Mouse (Mus musculus): ENCODE data around the gene Hirip3. TPM values are rescaled to one million over a fixed set of nuclear protein-coding genes. Genes with fewer than 3 reads are reported as not detected.

Gene Hirip3
- polyA plus RNA-seq, 1 experiment from 2014 or later = 38.7 TPM

GRCm38 (mm10) chr7:126832036-126832598, 29.7 kb upstream of the Hirip3 start:
- Histone ChIP-seq H3K4me3 (peak overlapping the region; percentile 43), H3K27me3 (ENCODE audit: insufficient read depth, poor library complexity, severe bottlenecking) (peaks cover 23% of the 10 kb centered on the region), H3K9me3 (no peaks in the 10 kb centered on the region), H3K4me1 (replicated peaks) (peaks cover 28% of the 10 kb centered on the region), H3K27ac (peak overlapping the region; percentile 66), H3K36me3 (no peaks in the 10 kb centered on the region)
- peak; percentile 78 for DNase-seq (ENCODE audit: low spot score)
- 1% methylated on average over 21 of the region's 21 CpGs for WGBS

GRCm38 (mm10) chr7:126833294-126833693, 28.5 kb upstream of the Hirip3 start:
- WGBS = 94% methylated on average over 1 of the region's 1 CpGs
- Histone ChIP-seq H3K27ac (no peak overlapping the region), H3K36me3 (no peaks in the 10 kb centered on the region)

GRCm38 (mm10) chr7:126843276-126843675, 18.5 kb upstream of the Hirip3 start:
- WGBS = 85% methylated on average over 9 of the region's 9 CpGs
- no peak for DNase-seq (ENCODE audit: low spot score)
- H3K4me3 ChIP-seq = no peak overlapping the region

More at GRCm38 (mm10) chr7:126833294-126833693, 28.5 kb upstream of the Hirip3 start:
- Histone ChIP-seq H3K27me3 (ENCODE audit: insufficient read depth, poor library complexity, severe bottlenecking) (peaks cover 23% of the 10 kb centered on the region), H3K4me3 (no peak overlapping the region), H3K9me3 (no peaks in the 10 kb centered on the region), H3K4me1 (replicated peaks) (peaks cover 28% of the 10 kb centered on the region)
- DNase-seq (ENCODE audit: low spot score) = no peak

GRCm38 (mm10) chr7:126845516-126845915, 16.3 kb upstream of the Hirip3 start:
- Histone ChIP-seq H3K9me3 (no peaks in the 10 kb centered on the region), H3K36me3 (peaks cover 2% of the 10 kb centered on the region; the same call in 1 of the 2 replicates), H3K27me3 (ENCODE audit: insufficient read depth, poor library complexity, severe bottlenecking) (peaks cover 46% of the 10 kb centered on the region), H3K27ac (no peak overlapping the region), H3K4me1 (replicated peaks) (peaks cover 32% of the 10 kb centered on the region), H3K4me3 (no peak overlapping the region)
- no peak for DNase-seq (ENCODE audit: low spot score)
- WGBS = 59% methylated on average over 2 of the region's 2 CpGs

More at GRCm38 (mm10) chr7:126843276-126843675, 18.5 kb upstream of the Hirip3 start:
- Histone ChIP-seq H3K27me3 (ENCODE audit: insufficient read depth, poor library complexity, severe bottlenecking) (peaks cover 24% of the 10 kb centered on the region), H3K9me3 (no peaks in the 10 kb centered on the region), H3K4me1 (replicated peaks) (peaks cover 16% of the 10 kb centered on the region), H3K27ac (no peak overlapping the region), H3K36me3 (no peaks in the 10 kb centered on the region)

- Histone ChIP-seq H3K36me3 (peaks cover 16% of the 10 kb centered on the region), H3K4me3 (peak within 1 kb of the TSS; percentile 73), H3K27me3 (ENCODE audit: insufficient read depth, poor library complexity, severe bottlenecking) (peaks cover 57% of the 10 kb centered on the region), H3K4me1 (replicated peaks) (peaks cover 46% of the 10 kb centered on the region), H3K9me3 (no peaks in the 10 kb centered on the region), H3K27ac (peak within 1 kb of the TSS; percentile 85)
- DNase-seq (ENCODE audit: low spot score) = no peak
- WGBS = 28% methylated on average over 4 of the region's 4 CpGs
Measured at GRCm38 (mm10) chr7:126847116-126847420, 14.7 kb upstream of the Hirip3 start, which contains the start of gene Doc2a. Gene Doc2a (plus strand): TSS chr7:126847416.

GRCm38 (mm10) chr7:126847421-126848398, 14.1 kb upstream of the Hirip3 start:
- Histone ChIP-seq H3K36me3 (peaks cover 23% of the 10 kb centered on the region), H3K27me3 (ENCODE audit: insufficient read depth, poor library complexity, severe bottlenecking) (peaks cover 57% of the 10 kb centered on the region), H3K4me1 (replicated peaks) (peaks cover 50% of the 10 kb centered on the region), H3K4me3 (peak overlapping the region; percentile 73), H3K27ac (peak overlapping the region; percentile 85), H3K9me3 (no peaks in the 10 kb centered on the region)
- under 1% methylated on average over 74 of the region's 74 CpGs for WGBS
- DNase-seq (ENCODE audit: low spot score) = peak; percentile 77

- DNase-seq (ENCODE audit: low spot score) = no peak
- peaks cover 50% of the 10 kb centered on the region for H3K4me1 ChIP-seq (replicated peaks)
- H3K36me3 ChIP-seq = peaks cover 33% of the 10 kb centered on the region
- peaks cover 49% of the 10 kb centered on the region for H3K27me3 ChIP-seq (ENCODE audit: insufficient read depth, poor library complexity, severe bottlenecking)
- 26% methylated on average over 10 of the region's 10 CpGs for WGBS
- H3K9me3 ChIP-seq = no peaks in the 10 kb centered on the region
- H3K4me3 ChIP-seq = peak overlapping the region; percentile 73
- H3K27ac ChIP-seq = peak overlapping the region; percentile 85
Measured at GRCm38 (mm10) chr7:126848794-126849193, 13.0 kb upstream of the Hirip3 start.

GRCm38 (mm10) chr7:126850161-126850560, 11.6 kb upstream of the Hirip3 start:
- Histone ChIP-seq H3K27ac (no peak overlapping the region), H3K9me3 (no peaks in the 10 kb centered on the region), H3K27me3 (ENCODE audit: insufficient read depth, poor library complexity, severe bottlenecking) (peaks cover 49% of the 10 kb centered on the region), H3K4me3 (no peak overlapping the region), H3K4me1 (replicated peaks) (peaks cover 50% of the 10 kb centered on the region), H3K36me3 (peaks cover 47% of the 10 kb centered on the region)
- no peak for DNase-seq (ENCODE audit: low spot score)
- 93% methylated on average over 6 of the region's 6 CpGs for WGBS

GRCm38 (mm10) chr7:126851192-126851591, 10.6 kb upstream of the Hirip3 start:
- peaks cover 50% of the 10 kb centered on the region for H3K4me1 ChIP-seq (replicated peaks)
- H3K27me3 ChIP-seq (ENCODE audit: insufficient read depth, poor library complexity, severe bottlenecking) = peaks cover 49% of the 10 kb centered on the region
- WGBS = 32% methylated on average over 12 of the region's 12 CpGs

GRCm38 (mm10) chr7:126853454-126853853, 8.3 kb upstream of the Hirip3 start:
- Histone ChIP-seq H3K36me3 (peaks cover 80% of the 10 kb centered on the region), H3K27me3 (ENCODE audit: insufficient read depth, poor library complexity, severe bottlenecking) (peaks cover 31% of the 10 kb centered on the region), H3K27ac (no peak overlapping the region), H3K9me3 (no peaks in the 10 kb centered on the region), H3K4me1 (replicated peaks) (peaks cover 36% of the 10 kb centered on the region), H3K4me3 (no peak overlapping the region)
- WGBS = 95% methylated on average over 5 of the region's 5 CpGs
- DNase-seq (ENCODE audit: low spot score) = no peak

More at GRCm38 (mm10) chr7:126851192-126851591, 10.6 kb upstream of the Hirip3 start:
- Histone ChIP-seq H3K27ac (0 out of 2 replicates have a peak overlapping the region, but pooled peaks have one; percentile 24), H3K4me3 (no peak overlapping the region), H3K9me3 (no peaks in the 10 kb centered on the region), H3K36me3 (peaks cover 57% of the 10 kb centered on the region)
- no peak for DNase-seq (ENCODE audit: low spot score)

- WGBS = 89% methylated on average over 3 of the region's 3 CpGs
- H3K36me3 ChIP-seq = peaks cover 98% of the 10 kb centered on the region
- H3K27me3 ChIP-seq (ENCODE audit: insufficient read depth, poor library complexity, severe bottlenecking) = peaks cover 9% of the 10 kb centered on the region
- no peak overlapping the region for H3K27ac ChIP-seq
- no peak overlapping the region for H3K4me3 ChIP-seq
- no peaks in the 10 kb centered on the region for H3K9me3 ChIP-seq
- DNase-seq (ENCODE audit: low spot score) = no peak
- peaks cover 22% of the 10 kb centered on the region for H3K4me1 ChIP-seq (replicated peaks)
Measured at GRCm38 (mm10) chr7:126855641-126856040, 6.1 kb upstream of the Hirip3 start.

GRCm38 (mm10) chr7:126856741-126857420, 4.9 kb upstream of the Hirip3 start:
- H3K4me3 ChIP-seq = no peak overlapping the region
- H3K27me3 ChIP-seq (ENCODE audit: insufficient read depth, poor library complexity, severe bottlenecking) = no peaks in the 10 kb centered on the region
- H3K4me1 ChIP-seq (replicated peaks) = peaks cover 19% of the 10 kb centered on the region
- 80% methylated on average over 9 of the region's 9 CpGs for WGBS
- no peak overlapping the region for H3K27ac ChIP-seq
- H3K9me3 ChIP-seq = no peaks in the 10 kb centered on the region
- DNase-seq (ENCODE audit: low spot score) = no peak
- peaks cover 89% of the 10 kb centered on the region for H3K36me3 ChIP-seq
